Mouse (Mus musculus) hindbrain, embryonic 16.5 days (tissue): ENCODE data around the gene Asb18. TPM values are rescaled to one million over a fixed set of nuclear protein-coding genes. Genes with fewer than 3 reads are reported as not detected.

ENCODE experiments used
- ATAC-seq: fragments of 200-750 bp; cut with Nextera tagmentation; 2 replicates; pipeline ENCODE4 v1.8.0; 2017; ENCODE audit warnings: moderate TSS enrichment, moderate library complexity
- H3K27ac ChIP-seq: fragments of 300-500 bp; sonication (generic); 2 replicates; pipeline ENCODE4 v1.5.1; 2014; ENCODE audit warnings: low read depth, mild to moderate bottlenecking, control low read depth, low read length, moderate library complexity
- H3K27me3 ChIP-seq: fragments of 300-500 bp; sonication (generic); replicated peaks from 2 replicates; pipeline ENCODE4 v1.6.1; 2014; ENCODE audit warnings: low read length; ENCODE audit not compliant: control insufficient read depth, insufficient read depth
- H3K36me3 ChIP-seq: fragments of 300-500 bp; sonication (generic); 2 replicates; pipeline ENCODE4 v1.6.1; 2014; ENCODE audit warnings: mild to moderate bottlenecking, low read length, moderate library complexity, mixed read lengths; ENCODE audit not compliant: control insufficient read depth, insufficient read depth
- H3K4me1 ChIP-seq: fragments of 300-500 bp; sonication (generic); 2 replicates; pipeline ENCODE4 v1.6.1; 2014; ENCODE audit warnings: low read depth, low read length; ENCODE audit not compliant: control insufficient read depth, insufficient read depth
- H3K4me2 ChIP-seq: fragments of 300-500 bp; sonication (generic); 2 replicates; pipeline ENCODE4 v1.6.1; 2014; ENCODE audit warnings: mild to moderate bottlenecking, low read length, control low read depth, moderate library complexity
- H3K4me3 ChIP-seq: fragments of 300-500 bp; sonication (generic); 2 replicates; pipeline ENCODE4 v1.5.1; 2014; ENCODE audit warnings: mild to moderate bottlenecking, low read length, control low read depth, moderate library complexity
- H3K9ac ChIP-seq: fragments of 300-500 bp; sonication (generic); 2 replicates; pipeline ENCODE4 v1.6.1; 2014; ENCODE audit warnings: low read depth, mild to moderate bottlenecking, control low read depth, low read length, moderate library complexity
- H3K9me3 ChIP-seq: fragments of 300-500 bp; sonication (generic); 2 replicates; pipeline ENCODE4 v1.6.1; 2014; ENCODE audit warnings: mild to moderate bottlenecking, low read length, moderate library complexity; ENCODE audit not compliant: control insufficient read depth
- WGBS: fragments of 180-500 bp; shearing (Covaris S2); extraction: QIAGEN DNeasy Blood & Tissue Kit; methylation state at CpG from one replicate; pipeline ENCODE4 v1.1.7; 2014; 5-methylcytosine and 5-hydroxymethylcytosine counted together
- polyA plus RNA-seq: library from polyadenylated mRNA; unstranded; fragments of >200 nt; fragmentation: Nextera tagmentation; extraction: Ambion mirVana; gene quantifications from 2 replicates; pipeline ENCODE4 v1.2.1, GENCODE M21; 2015

Gene Asb18
- polyA plus RNA-seq, 1 experiment from 2014 or later = 0.75 TPM

DNA sequence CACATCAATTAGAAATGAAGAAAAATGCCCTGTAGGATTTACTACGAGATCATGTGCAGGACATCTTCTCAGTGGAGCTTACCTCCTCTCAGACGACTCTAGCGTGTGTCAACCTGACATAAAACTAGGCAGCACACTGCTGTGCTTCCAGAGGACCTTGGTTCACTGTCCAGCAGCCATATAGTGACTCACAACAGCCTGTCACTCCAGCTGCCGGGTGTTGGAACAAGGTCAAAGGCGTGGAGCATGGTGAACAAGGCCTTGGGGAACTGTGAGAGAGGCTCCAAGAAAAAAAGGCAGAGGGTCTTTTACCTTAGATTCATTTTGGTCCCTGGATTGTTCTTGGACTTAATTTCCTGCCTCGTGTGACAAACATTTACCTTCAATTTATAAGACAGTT is 3.6 kb upstream of the Asb18 start:
- H3K27ac ChIP-seq = no peak overlapping the region
- 78% methylated on average over 6 of the region's 6 CpGs for WGBS

DNA sequence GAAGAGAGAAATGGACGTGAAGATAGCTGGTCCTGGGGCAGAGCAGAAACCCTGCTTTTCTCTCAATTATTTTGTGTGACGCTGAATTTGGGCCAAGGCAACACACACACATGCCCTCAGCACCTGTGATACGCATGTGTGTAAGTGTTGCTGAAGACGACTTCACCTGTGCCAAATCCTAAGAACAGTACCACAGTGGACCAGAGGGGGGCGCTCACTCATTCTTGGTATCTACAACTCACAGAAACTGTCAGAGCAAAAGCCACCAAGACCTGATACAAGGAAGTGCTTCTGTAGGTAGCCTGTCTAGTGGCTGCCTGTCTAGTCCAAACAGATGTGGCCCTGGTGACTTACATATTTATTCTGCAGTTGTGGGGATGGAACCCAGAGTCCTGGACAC is 1.2 kb downstream of the Asb18 start:
- Histone ChIP-seq H3K4me1 (no peaks in the 10 kb centered on the region), H3K9me3 (no peaks in the 10 kb centered on the region), H3K27ac (no peak overlapping the region), H3K4me3 (no peak overlapping the region), H3K27me3 (no peaks in the 10 kb centered on the region), H3K4me2 (no peak overlapping the region), H3K36me3 (no peaks in the 10 kb centered on the region), H3K9ac (no peak overlapping the region)
- 87% methylated on average over 5 of the region's 5 CpGs for WGBS
- ATAC-seq = no peak

More for the DNA sequence above, 3.6 kb upstream of the Asb18 start:
- H3K4me2 ChIP-seq = no peak overlapping the region
- H3K4me3 ChIP-seq = no peak overlapping the region
- H3K27me3 ChIP-seq = no peaks in the 10 kb centered on the region
- no peak for ATAC-seq
- H3K9me3 ChIP-seq = no peaks in the 10 kb centered on the region
- H3K36me3 ChIP-seq = no peaks in the 10 kb centered on the region
- no peaks in the 10 kb centered on the region for H3K4me1 ChIP-seq
- no peak overlapping the region for H3K9ac ChIP-seq

- H3K27me3 ChIP-seq = no peaks in the 10 kb centered on the region
- H3K9me3 ChIP-seq = no peaks in the 10 kb centered on the region
- H3K4me1 ChIP-seq = no peaks in the 10 kb centered on the region
- H3K36me3 ChIP-seq = no peaks in the 10 kb centered on the region
- no peak overlapping the region for H3K27ac ChIP-seq
- no peak overlapping the region for H3K4me2 ChIP-seq
- no peak for ATAC-seq
- WGBS = 73% methylated on average over 7 of the region's 7 CpGs
- H3K4me3 ChIP-seq = no peak overlapping the region
- no peak overlapping the region for H3K9ac ChIP-seq
These were observed 1.6 kb downstream of the Asb18 start for GRCm38 (mm10) chr1:90012850-90013249.

DNA sequence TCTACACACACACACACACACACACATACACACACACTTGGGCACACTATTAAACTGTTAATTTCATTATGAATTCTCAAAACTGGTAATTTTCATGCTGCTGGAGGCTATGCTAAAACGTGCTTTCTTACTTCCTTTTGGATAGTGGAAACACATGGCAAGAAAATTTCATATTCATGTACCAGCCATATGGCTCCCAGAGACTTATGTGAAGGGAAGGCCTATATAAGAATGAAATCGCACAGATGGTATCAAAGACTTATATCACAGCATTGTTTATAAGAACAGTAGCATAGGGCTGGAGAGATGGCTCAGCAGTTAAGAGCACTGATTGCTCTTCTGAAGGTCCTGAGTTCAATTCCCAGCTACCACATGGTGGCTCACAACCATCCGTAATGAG is 2.3 kb downstream of the Asb18 start:
- Histone ChIP-seq H3K4me1 (no peaks in the 10 kb centered on the region), H3K9ac (no peak overlapping the region), H3K27me3 (no peaks in the 10 kb centered on the region), H3K9me3 (no peaks in the 10 kb centered on the region), H3K27ac (no peak overlapping the region), H3K4me2 (no peak overlapping the region), H3K36me3 (no peaks in the 10 kb centered on the region), H3K4me3 (no peak overlapping the region)
- no peak for ATAC-seq
- 81% methylated on average over 3 of the region's 3 CpGs for WGBS

DNA sequence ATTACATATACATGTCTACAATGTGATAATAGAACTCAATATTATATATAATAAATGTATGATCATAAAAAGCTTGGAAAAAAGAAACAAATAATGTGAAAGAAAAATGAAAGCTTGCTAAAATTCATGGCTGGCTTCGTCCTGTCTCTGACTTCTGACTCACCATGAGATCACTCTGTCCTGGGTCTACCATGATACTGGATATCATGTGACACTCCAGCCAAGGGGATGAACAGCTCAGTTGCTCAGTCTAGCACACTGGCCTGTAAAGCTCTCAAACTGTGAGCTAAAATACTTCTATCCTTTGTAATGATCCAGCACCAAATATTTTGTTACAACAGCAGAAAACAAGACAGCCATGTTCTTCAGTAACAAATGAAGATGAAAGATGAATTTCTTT is 4.4 kb downstream of the Asb18 start:
- H3K4me1 ChIP-seq = no peaks in the 10 kb centered on the region
- H3K4me3 ChIP-seq = no peak overlapping the region
- no peak for ATAC-seq
- H3K4me2 ChIP-seq = no peak overlapping the region
- H3K27ac ChIP-seq = no peak overlapping the region
- no peaks in the 10 kb centered on the region for H3K36me3 ChIP-seq
- H3K27me3 ChIP-seq = no peaks in the 10 kb centered on the region
- no peak overlapping the region for H3K9ac ChIP-seq
- no peaks in the 10 kb centered on the region for H3K9me3 ChIP-seq
- 92% methylated on average over 1 of the region's 1 CpGs for WGBS

- no peak for ATAC-seq
- Histone ChIP-seq H3K9ac (no peak overlapping the region), H3K27me3 (no peaks in the 10 kb centered on the region), H3K36me3 (no peaks in the 10 kb centered on the region), H3K27ac (no peak overlapping the region), H3K9me3 (no peaks in the 10 kb centered on the region), H3K4me3 (no peak overlapping the region), H3K4me2 (no peak overlapping the region), H3K4me1 (no peaks in the 10 kb centered on the region)
- 73% methylated on average over 3 of the region's 3 CpGs for WGBS
These were observed 5.3 kb downstream of the Asb18 start for GRCm38 (mm10) chr1:90009188-90009587.

- Histone ChIP-seq H3K27ac (no peak overlapping the region), H3K9ac (no peak overlapping the region), H3K36me3 (no peaks in the 10 kb centered on the region), H3K4me3 (no peak overlapping the region), H3K4me1 (no peaks in the 10 kb centered on the region), H3K9me3 (no peaks in the 10 kb centered on the region), H3K4me2 (peak overlapping the region; percentile 21; the same call in 1 of the 2 replicates), H3K27me3 (no peaks in the 10 kb centered on the region)
- ATAC-seq = 0 out of 2 replicates have a peak, but pooled peaks have one; percentile 20
- 69% methylated on average over 14 of the region's 14 CpGs for WGBS
These were observed 7.8 kb downstream of the Asb18 start for GRCm38 (mm10) chr1:90006666-90007065.

- H3K4me3 ChIP-seq = no peak overlapping the region
- H3K9ac ChIP-seq = no peak overlapping the region
- ATAC-seq = no peak
- WGBS = 32% methylated on average over 5 of the region's 5 CpGs
- no peaks in the 10 kb centered on the region for H3K36me3 ChIP-seq
- no peaks in the 10 kb centered on the region for H3K4me1 ChIP-seq
- no peaks in the 10 kb centered on the region for H3K27me3 ChIP-seq
- no peak overlapping the region for H3K4me2 ChIP-seq
- H3K9me3 ChIP-seq = no peaks in the 10 kb centered on the region
- H3K27ac ChIP-seq = no peak overlapping the region
These were observed 13.5 kb downstream of the Asb18 start for GRCm38 (mm10) chr1:90000981-90001380.

GRCm38 (mm10) chr1:89999858-90000257 is 14.6 kb downstream of the Asb18 start:
- ATAC-seq = no peak
- H3K4me2 ChIP-seq = no peak overlapping the region
- no peaks in the 10 kb centered on the region for H3K4me1 ChIP-seq
- H3K36me3 ChIP-seq = no peaks in the 10 kb centered on the region
- no peak overlapping the region for H3K9ac ChIP-seq
- WGBS = 91% methylated on average over 3 of the region's 3 CpGs
- no peak overlapping the region for H3K27ac ChIP-seq
- no peak overlapping the region for H3K4me3 ChIP-seq
- no peaks in the 10 kb centered on the region for H3K27me3 ChIP-seq
- no peaks in the 10 kb centered on the region for H3K9me3 ChIP-seq

- WGBS = 74% methylated on average over 2 of the region's 2 CpGs
- Histone ChIP-seq H3K36me3 (no peaks in the 10 kb centered on the region), H3K9ac (no peak overlapping the region), H3K27ac (no peak overlapping the region), H3K4me3 (no peak overlapping the region), H3K4me1 (no peaks in the 10 kb centered on the region), H3K9me3 (no peaks in the 10 kb centered on the region), H3K27me3 (no peaks in the 10 kb centered on the region; the same call in 1 of the 2 replicates), H3K4me2 (no peak overlapping the region)
- ATAC-seq = no peak
These were observed 15.8 kb downstream of the Asb18 start for GRCm38 (mm10) chr1:89998696-89999095.
